Mouse (Mus musculus) liver, embryonic 12.5 days (tissue): ENCODE measurements around the gene Gm20870. TPM values are rescaled to one million over a fixed set of nuclear protein-coding genes. Genes with fewer than 3 reads are reported as not detected.
"Not testable (repeated sequence)": the region's sequence is repeated elsewhere in the genome, so short reads cannot be mapped to it uniquely, and the experiment has no call there.

Experiments used
- ATAC-seq: fragments of 200-750 bp; cut with Nextera tagmentation; 2 replicates; pipeline ENCODE4 v1.8.0; 2017; ENCODE audit warnings: moderate number of reproducible peaks, mild to moderate bottlenecking, moderate library complexity
- H3K27ac ChIP-seq: fragments of 300-500 bp; sonication (generic); 2 replicates; pipeline ENCODE4 v1.5.1; 2016; ENCODE audit warnings: mild to moderate bottlenecking
- H3K27me3 ChIP-seq: fragments of 300-500 bp; sonication (generic); replicated peaks from 2 replicates; pipeline ENCODE4 v1.6.1; 2016; ENCODE audit warnings: mild to moderate bottlenecking, moderate library complexity
- H3K36me3 ChIP-seq: fragments of 300-500 bp; sonication (generic); 2 replicates; pipeline ENCODE4 v1.6.1; 2016; ENCODE audit warnings: mild to moderate bottlenecking, moderate library complexity
- H3K4me1 ChIP-seq: fragments of 300-500 bp; sonication (generic); 2 replicates; pipeline ENCODE4 v1.6.1; 2016
- H3K4me2 ChIP-seq: fragments of 300-500 bp; sonication (generic); 2 replicates; pipeline ENCODE4 v1.6.1; 2016; ENCODE audit warnings: mild to moderate bottlenecking, moderate library complexity
- H3K4me3 ChIP-seq: fragments of 300-500 bp; sonication (generic); 2 replicates; pipeline ENCODE4 v1.5.1; 2016; ENCODE audit warnings: mild to moderate bottlenecking, moderate library complexity
- H3K9ac ChIP-seq: fragments of 300-500 bp; sonication (generic); 2 replicates; pipeline ENCODE4 v1.6.1; 2016; ENCODE audit warnings: mild to moderate bottlenecking, moderate library complexity
- H3K9me3 ChIP-seq: fragments of 300-500 bp; sonication (generic); replicated peaks from 2 replicates; pipeline ENCODE4 v1.6.1; 2016; ENCODE audit warnings: mild to moderate bottlenecking, moderate library complexity
- WGBS: fragments of 180-500 bp; shearing (Covaris S2); methylation state at CpG from one replicate; pipeline ENCODE4 v1.1.7; 2016; ENCODE audit not compliant: insufficient replicate concordance; 5-methylcytosine and 5-hydroxymethylcytosine counted together
- polyA plus RNA-seq: library from polyadenylated mRNA; unstranded; fragments of >200 nt; fragmentation: Nextera tagmentation; extraction: Ambion mirVana; gene quantifications from 2 replicates; pipeline ENCODE4 v1.2.1, GENCODE M21; 2016

Gene Gm20870
- not detected in 2 replicates for polyA plus RNA-seq

GRCm38 (mm10) chrY:71691743-71692142 is at the start of gene Gm20870:
Gm20870 (plus strand) TSS chrY:71692043.
- not testable (repeated sequence) for H3K9me3 ChIP-seq, ATAC-seq, H3K27me3 ChIP-seq, H3K27ac ChIP-seq, H3K9ac ChIP-seq, H3K36me3 ChIP-seq, H3K4me1 ChIP-seq, H3K4me2 ChIP-seq, H3K4me3 ChIP-seq
- no CpG with 5 or more reads among the region's 6 CpGs for whole genome bisulfite sequencing

Other genes with a start within 250 kb of the Gm20870 start
- gene Gm20869, start 222.6 kb upstream of the Gm20870 start, polyA plus RNA-seq: not detected in 2 replicates